Mouse (Mus musculus) midbrain, postnatal 0 days (tissue): ENCODE results near the gene Pak6. TPM values are rescaled to one million over a fixed set of nuclear protein-coding genes. Genes with fewer than 3 reads are reported as not detected.

ENCODE experiments used
- ATAC-seq: fragments of 200-750 bp; cut with Nextera tagmentation; 2 replicates; pipeline ENCODE4 v1.8.0; 2017; ENCODE audit warnings: moderate number of reproducible peaks, mild to moderate bottlenecking, moderate TSS enrichment, moderate library complexity; ENCODE audit not compliant: low FRiP score
- DNase-seq: peaks from one replicate; pipeline ENCODE4 v3.0.0-alpha.2; 2015; ENCODE audit warnings: low spot score
- H3K27ac ChIP-seq: fragments of 300-500 bp; sonication (generic); 2 replicates; pipeline ENCODE4 v1.5.1; 2014; ENCODE audit warnings: low read depth, mild to moderate bottlenecking, low read length, mixed read lengths
- H3K27me3 ChIP-seq: fragments of 300-500 bp; sonication (generic); 2 replicates; pipeline ENCODE4 v1.6.1; 2014; ENCODE audit warnings: low read length, control low read depth, mixed read lengths; ENCODE audit not compliant: insufficient read depth
- H3K36me3 ChIP-seq: fragments of 300-500 bp; sonication (generic); 2 replicates; pipeline ENCODE4 v1.6.1; 2014; ENCODE audit warnings: low read length, control low read depth, mixed read lengths; ENCODE audit not compliant: insufficient read depth
- H3K4me1 ChIP-seq: fragments of 300-500 bp; sonication (generic); 2 replicates; pipeline ENCODE4 v1.6.1; 2014; ENCODE audit warnings: mild to moderate bottlenecking, control low read depth, antibody characterized with exemption, low read length, mixed read lengths; ENCODE audit not compliant: insufficient read depth
- H3K4me2 ChIP-seq: fragments of 300-500 bp; sonication (generic); 2 replicates; pipeline ENCODE4 v1.6.1; 2014; ENCODE audit warnings: low read depth, mild to moderate bottlenecking, low read length, mixed read lengths; ENCODE audit not compliant: poor library complexity, severe bottlenecking
- H3K4me3 ChIP-seq: fragments of 300-500 bp; sonication (generic); 2 replicates; pipeline ENCODE4 v1.5.1; 2014; ENCODE audit warnings: low read depth, mild to moderate bottlenecking, low read length, moderate library complexity
- H3K9ac ChIP-seq: fragments of 300-500 bp; sonication (generic); replicated peaks from 2 replicates; pipeline ENCODE4 v1.6.1; 2014; ENCODE audit warnings: mild to moderate bottlenecking, low read length, moderate library complexity, mixed read lengths; ENCODE audit not compliant: poor library complexity, severe bottlenecking
- H3K9me3 ChIP-seq: fragments of 300-500 bp; sonication (generic); 2 replicates; pipeline ENCODE4 v1.6.1; 2016; ENCODE audit warnings: low read length, control low read depth
- CTCF ChIP-seq: IDR thresholded peaks from 2 replicates; pipeline ENCODE4 v1.5.1; 2016; ENCODE audit warnings: antibody characterized with exemption, mild to moderate bottlenecking
- WGBS: fragments of 180-500 bp; shearing (Covaris S2); extraction: QIAGEN DNeasy Blood & Tissue Kit; methylation state at CpG from one replicate; pipeline ENCODE4 v1.1.7; 2014; 5-methylcytosine and 5-hydroxymethylcytosine counted together
- polyA plus RNA-seq: library from polyadenylated mRNA; unstranded; fragments of >200 nt; fragmentation: Nextera tagmentation; extraction: Ambion mirVana; gene quantifications from 2 replicates; pipeline ENCODE4 v1.2.1, GENCODE M21; 2015
- total RNA-seq: library from RNA; depleted of rRNA; stranded (reverse); fragments of >200 nt; gene quantifications from 2 replicates; pipeline ENCODE4 v1.2.3, GENCODE M21; 2014

Pak6 gene
- total and polyA plus RNA-seq, 2 experiments from 2014 or later: 66.1 to 120 TPM

DNA sequence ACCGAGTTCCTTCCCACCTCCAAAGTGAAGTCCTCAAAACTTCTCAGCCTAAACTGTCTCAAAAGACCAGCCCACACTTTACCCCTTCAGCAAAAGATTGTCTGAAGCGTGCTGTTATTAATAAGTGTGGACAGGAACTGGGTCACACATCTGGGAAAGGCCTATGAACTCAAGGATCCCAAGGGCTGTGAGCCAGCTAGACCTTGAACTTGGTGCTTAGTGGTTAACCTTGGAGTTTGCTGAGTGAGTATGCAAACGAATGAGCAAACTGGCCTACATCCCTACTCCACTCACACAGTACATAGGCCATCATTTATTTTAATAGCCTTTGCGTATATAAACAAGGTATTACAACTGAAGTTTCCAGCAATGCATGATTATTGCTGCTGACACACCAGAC, 62.4 kb downstream of the Pak6 start:
- ATAC-seq: no peak

GRCm38 (mm10) chr2:118726873-118727272, 63.8 kb downstream of the Pak6 start:
- DNase-seq (no peak), ATAC-seq (no peak)
- Histone ChIP-seq H3K4me1 (no peaks in the 10 kb centered on the region), H3K4me2 (no peak overlapping the region), H3K27me3 (peaks cover 3% of the 10 kb centered on the region; the same call in 1 of the 2 replicates), H3K4me3 (no peak overlapping the region), H3K27ac (no peak overlapping the region), H3K9me3 (no peaks in the 10 kb centered on the region), H3K9ac (no peak overlapping the region), H3K36me3 (no peaks in the 10 kb centered on the region)
- 88% methylated on average over 2 of the region's 2 CpGs for WGBS
- no peak for TF ChIP-seq CTCF

More for the DNA sequence above, 62.4 kb downstream of the Pak6 start:
- no peak for TF ChIP-seq CTCF
- H3K36me3 ChIP-seq: no peaks in the 10 kb centered on the region
- no peaks in the 10 kb centered on the region for H3K9me3 ChIP-seq
- H3K4me1 ChIP-seq: no peaks in the 10 kb centered on the region
- no peak overlapping the region for H3K4me2 ChIP-seq
- no peak overlapping the region for H3K27ac ChIP-seq
- H3K4me3 ChIP-seq: no peak overlapping the region
- DNase-seq: no peak
- 84% methylated on average over 4 of the region's 4 CpGs for WGBS
- no peak overlapping the region for H3K9ac ChIP-seq
- H3K27me3 ChIP-seq: peaks cover under 1% of the 10 kb centered on the region; the same call in 1 of the 2 replicates

DNA sequence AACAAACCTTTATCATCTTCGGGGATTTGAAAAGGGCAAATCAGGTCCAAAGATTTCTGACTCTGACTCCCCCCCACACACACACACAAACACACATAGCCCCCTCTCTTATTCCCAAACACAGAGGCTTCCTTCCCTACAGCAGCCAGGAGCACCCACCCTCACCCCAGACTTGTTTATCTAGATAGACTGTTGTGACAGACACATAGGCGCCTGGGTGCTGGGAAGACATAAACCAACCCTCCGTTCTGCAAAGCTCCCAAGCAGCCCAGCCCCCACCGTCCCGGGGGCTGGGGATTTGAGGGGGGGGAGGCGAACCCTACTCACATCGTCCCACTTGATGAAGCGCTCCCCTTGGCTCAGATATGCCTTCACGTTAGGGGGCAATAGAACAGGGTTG, 64.8 kb downstream of the Pak6 start:
- Histone ChIP-seq H3K4me1 (no peaks in the 10 kb centered on the region), H3K4me2 (no peak overlapping the region), H3K27ac (no peak overlapping the region), H3K36me3 (no peaks in the 10 kb centered on the region), H3K9me3 (no peaks in the 10 kb centered on the region), H3K27me3 (peaks cover 8% of the 10 kb centered on the region), H3K9ac (no peak overlapping the region), H3K4me3 (no peak overlapping the region)
- no peak for TF ChIP-seq CTCF
- ATAC-seq: no peak
- DNase-seq: no peak
- 36% methylated on average over 9 of the region's 9 CpGs for WGBS

- no peak within 1 kb of the TSS for H3K4me2 ChIP-seq
- WGBS: 15% methylated on average over 7 of the region's 7 CpGs
- no peak within 1 kb of the TSS for H3K4me3 ChIP-seq
- no peak within 1 kb of the TSS for H3K9ac ChIP-seq
- TF ChIP-seq CTCF: no peak
- H3K27me3 ChIP-seq: peaks cover 8% of the 10 kb centered on the region
- no peak for ATAC-seq
- H3K4me1 ChIP-seq: no peaks in the 10 kb centered on the region
- H3K9me3 ChIP-seq: no peaks in the 10 kb centered on the region
- H3K36me3 ChIP-seq: no peaks in the 10 kb centered on the region
- no peak within 1 kb of the TSS for H3K27ac ChIP-seq
- no peak for DNase-seq
Observed at GRCm38 (mm10) chr2:118728337-118728736, 65.2 kb downstream of the Pak6 start, which contains the start of gene Plcb2. TSS of gene Plcb2 (minus strand) at chr2:118728438.

GRCm38 (mm10) chr2:118729194-118729593, 66.1 kb downstream of the Pak6 start:
- no peak for DNase-seq
- Histone ChIP-seq H3K36me3 (no peaks in the 10 kb centered on the region), H3K4me1 (no peaks in the 10 kb centered on the region), H3K4me2 (no peak overlapping the region), H3K27ac (no peak overlapping the region), H3K4me3 (no peak overlapping the region), H3K9ac (no peak overlapping the region), H3K9me3 (no peaks in the 10 kb centered on the region), H3K27me3 (peaks cover 8% of the 10 kb centered on the region)
- ATAC-seq: no peak
- WGBS: 56% methylated on average over 4 of the region's 4 CpGs
- no peak for TF ChIP-seq CTCF

GRCm38 (mm10) chr2:118729816-118730621, 66.9 kb downstream of the Pak6 start:
- TF ChIP-seq CTCF: no peak
- no peak for DNase-seq
- Histone ChIP-seq H3K36me3 (no peaks in the 10 kb centered on the region), H3K27ac (no peak overlapping the region), H3K27me3 (peaks cover 8% of the 10 kb centered on the region), H3K9ac (no peak overlapping the region), H3K4me3 (no peak overlapping the region), H3K9me3 (no peaks in the 10 kb centered on the region), H3K4me2 (no peak overlapping the region), H3K4me1 (no peaks in the 10 kb centered on the region)
- WGBS: 29% methylated on average over 8 of the region's 8 CpGs
- ATAC-seq: no peak
